Mouse (Mus musculus) liver, adult 2 months (tissue): ENCODE measurements around the gene Ush1g.

ENCODE experiments used
- CTCF ChIP-seq: fragments of 200-500 bp; IDR thresholded peaks from 2 replicates; pipeline ENCODE4 v1.5.1; 2011; ENCODE audit warnings: low read depth, low read length, control low read depth
- POLR2A ChIP-seq: fragments of 200-500 bp; IDR thresholded peaks from 2 replicates; pipeline ENCODE4 v1.6.1; 2011; ENCODE audit warnings: low read length, control low read depth; ENCODE audit not compliant: insufficient read depth; ENCODE audit errors: extremely low read depth

- no peak for TF ChIP-seq POLR2A
- no peak for TF ChIP-seq CTCF
Measured at GRCm38 (mm10) chr11:115353375-115353774, 31.5 kb upstream of the Ush1g start.
